Mouse (Mus musculus) intestine, postnatal 0 days (tissue): ENCODE measurements around the gene Cldn13. TPM values are rescaled to one million over a fixed set of nuclear protein-coding genes. Genes with fewer than 3 reads are reported as not detected.

Experiments used
- ATAC-seq: fragments of 200-750 bp; cut with Nextera tagmentation; 2 replicates; pipeline ENCODE4 v1.8.0; 2017; ENCODE audit warnings: mild to moderate bottlenecking, moderate TSS enrichment, moderate library complexity
- H3K27ac ChIP-seq: fragments of 300-500 bp; sonication (generic); 2 replicates; pipeline ENCODE4 v1.5.1; 2014; ENCODE audit warnings: mild to moderate bottlenecking, low read depth, low read length, moderate library complexity
- H3K27me3 ChIP-seq: fragments of 300-500 bp; sonication (generic); replicated peaks from 2 replicates; pipeline ENCODE4 v1.6.1; 2014; ENCODE audit warnings: low read length, mixed read lengths; ENCODE audit not compliant: control insufficient read depth, insufficient read depth
- H3K36me3 ChIP-seq: fragments of 300-500 bp; sonication (generic); 2 replicates; pipeline ENCODE4 v1.6.1; 2014; ENCODE audit warnings: mild to moderate bottlenecking, moderate library complexity; ENCODE audit not compliant: control insufficient read depth, insufficient read depth
- H3K4me1 ChIP-seq: fragments of 300-500 bp; sonication (generic); replicated peaks from 2 replicates; pipeline ENCODE4 v1.6.1; 2014; ENCODE audit warnings: antibody characterized with exemption, low read length, mixed read lengths; ENCODE audit not compliant: control insufficient read depth, insufficient read depth
- H3K4me2 ChIP-seq: fragments of 300-500 bp; sonication (generic); replicated peaks from 2 replicates; pipeline ENCODE4 v1.6.1; 2014; ENCODE audit warnings: low read depth, mild to moderate bottlenecking, moderate library complexity
- H3K4me3 ChIP-seq: fragments of 300-500 bp; sonication (generic); 2 replicates; pipeline ENCODE4 v1.5.1; 2014; ENCODE audit warnings: low read depth, low read length
- H3K9ac ChIP-seq: fragments of 300-500 bp; sonication (generic); 2 replicates; pipeline ENCODE4 v1.6.1; 2014; ENCODE audit warnings: mild to moderate bottlenecking, low read depth, low read length
- H3K9me3 ChIP-seq: fragments of 300-500 bp; sonication (generic); 2 replicates; pipeline ENCODE4 v1.6.1; 2016; ENCODE audit warnings: mixed run types; ENCODE audit not compliant: control insufficient read depth
- CTCF ChIP-seq: sonication (generic); IDR thresholded peaks from 2 replicates; pipeline ENCODE4 v1.5.1; 2016; ENCODE audit warnings: low read depth, mild to moderate bottlenecking, control low read depth, antibody characterized with exemption, moderate library complexity
- WGBS: fragments of 180-500 bp; shearing (Covaris S2); extraction: QIAGEN DNeasy Blood & Tissue Kit; methylation state at CpG from one replicate; pipeline ENCODE4 v1.1.7; 2014; 5-methylcytosine and 5-hydroxymethylcytosine counted together
- polyA plus RNA-seq: library from polyadenylated mRNA; unstranded; fragments of >200 nt; fragmentation: Nextera tagmentation; extraction: Ambion mirVana; gene quantifications from 2 replicates; pipeline ENCODE4 v1.2.1, GENCODE M21; 2015

Gene Cldn13
- polyA plus RNA-seq, 1 experiment from 2014 or later: not detected

- no peak overlapping the region for H3K9ac ChIP-seq
- H3K9me3 ChIP-seq: no peaks in the 10 kb centered on the region
- TF ChIP-seq CTCF: no peak
- 58% methylated on average over 5 of the region's 5 CpGs for whole genome bisulfite sequencing
- H3K27me3 ChIP-seq: no peaks in the 10 kb centered on the region
- no peak overlapping the region for H3K4me2 ChIP-seq
- H3K27ac ChIP-seq: no peak overlapping the region
- no peaks in the 10 kb centered on the region for H3K4me1 ChIP-seq
- no peak for ATAC-seq
- H3K4me3 ChIP-seq: no peak overlapping the region
- H3K36me3 ChIP-seq: no peaks in the 10 kb centered on the region
Observed at GRCm38 (mm10) chr5:134868506-134868905, 46.8 kb downstream of the Cldn13 start.

GRCm38 (mm10) chr5:134867320-134868144, 47.8 kb downstream of the Cldn13 start:
- ATAC-seq: no peak
- Histone ChIP-seq H3K36me3 (no peaks in the 10 kb centered on the region), H3K4me2 (0 out of 2 replicates have a peak overlapping the region, but pooled peaks have one; percentile 13), H3K4me1 (no peaks in the 10 kb centered on the region), H3K27me3 (no peaks in the 10 kb centered on the region), H3K27ac (no peak overlapping the region), H3K9me3 (no peaks in the 10 kb centered on the region), H3K9ac (no peak overlapping the region), H3K4me3 (no peak overlapping the region)
- 48% methylated on average over 18 of the region's 18 CpGs for WGBS
- no peak for TF ChIP-seq CTCF

- ATAC-seq: no peak
- Histone ChIP-seq H3K9me3 (no peaks in the 10 kb centered on the region), H3K4me3 (no peak overlapping the region), H3K4me1 (no peaks in the 10 kb centered on the region), H3K27ac (no peak overlapping the region), H3K9ac (no peak overlapping the region), H3K27me3 (no peaks in the 10 kb centered on the region), H3K4me2 (no peak overlapping the region), H3K36me3 (no peaks in the 10 kb centered on the region)
- WGBS: 51% methylated on average over 8 of the region's 8 CpGs
- TF ChIP-seq CTCF: peak; percentile 41
Observed at GRCm38 (mm10) chr5:134865158-134865557, 50.2 kb downstream of the Cldn13 start.

Other genes starting within 250 kb of the Cldn13 start
- gene Limk1, start 226.9 kb downstream of the Cldn13 start, polyA plus RNA-seq: 1.7 and 1.8 TPM in 2 replicates
- gene Eln, start 168.2 kb downstream of the Cldn13 start, polyA plus RNA-seq: 72.4 and 81.9 TPM in 2 replicates
- not detected in 2 replicates for gene Tmem270, start 8.8 kb downstream of the Cldn13 start, polyA plus RNA-seq
- gene Mettl27, start 16.8 kb upstream of the Cldn13 start, polyA plus RNA-seq: 30.3 and 31.4 TPM in 2 replicates
- 62.1 and 76.6 TPM in 2 replicates for gene Cldn4, start 31.4 kb upstream of the Cldn13 start, polyA plus RNA-seq
- gene Cldn3, start 70.7 kb upstream of the Cldn13 start, polyA plus RNA-seq: 96.0 and 116 TPM in 2 replicates
- gene Abhd11, start 93.6 kb upstream of the Cldn13 start, polyA plus RNA-seq: 60.1 and 61.9 TPM in 2 replicates
- gene Stx1a, start 108.0 kb upstream of the Cldn13 start, polyA plus RNA-seq: 5.6 and 6.5 TPM in 2 replicates
- 35.9 and 40.7 TPM in 2 replicates for gene Dnajc30, start 148.7 kb upstream of the Cldn13 start, polyA plus RNA-seq
- 40.0 and 40.6 TPM in 2 replicates for gene Bud23, start 149.4 kb upstream of the Cldn13 start, polyA plus RNA-seq
- gene Vps37d, start 162.7 kb upstream of the Cldn13 start, polyA plus RNA-seq: 2.5 and 2.9 TPM in 2 replicates
- 13.7 and 16.2 TPM in 2 replicates for gene Mlxipl, start 174.4 kb upstream of the Cldn13 start, polyA plus RNA-seq
- 17.7 and 18.0 TPM in 2 replicates for gene Tbl2, start 234.1 kb upstream of the Cldn13 start, polyA plus RNA-seq